Mouse (Mus musculus): ENCODE measurements around the gene Atxn1. TPM values are rescaled to one million over a fixed set of nuclear protein-coding genes. Genes with fewer than 3 reads are reported as not detected.

Atxn1 gene
- total and polyA plus RNA-seq, 3 experiments: 8.0 to 13.1 (median 9.7) TPM

DNA sequence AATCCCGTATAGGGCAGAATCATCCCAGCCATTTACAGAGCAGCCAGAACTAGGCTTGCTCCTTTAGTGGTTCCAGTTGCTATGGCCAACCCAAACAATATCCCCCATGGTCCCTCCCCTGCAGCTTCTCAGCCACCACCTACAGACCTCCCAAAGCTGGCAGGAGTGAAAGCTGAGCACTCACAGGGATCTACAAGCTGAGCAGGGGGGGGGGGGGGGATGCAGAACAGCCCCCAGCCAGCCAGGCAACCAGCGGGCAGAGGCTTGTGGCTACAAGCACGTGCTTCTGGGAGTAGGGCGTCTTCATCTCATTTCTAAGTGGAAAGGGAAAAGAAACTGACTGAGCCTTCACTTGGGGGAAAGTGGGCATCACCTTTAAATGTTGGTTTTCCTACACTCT is 59.9 kb downstream of the Atxn1 start:
- Histone ChIP-seq H3K9ac (ENCODE audit: insufficient read depth, low read depth) (peak overlapping the region; percentile 19; the same call in 1 of the 2 replicates), H3K36me3 (replicated peaks in 1 of 2; ENCODE audit: control insufficient read depth in 1 of 2, insufficient read depth in 1 of 2, low read length in 1 of 2) (peaks cover 3 to 31% of the 10 kb centered on the region in 2 experiments), H3K79me2 (replicated peaks; ENCODE audit: control insufficient read depth, extremely low read depth, insufficient read depth, poor library complexity, severe bottlenecking) (peaks cover 41% of the 10 kb centered on the region), H3K27me3 (replicated peaks) (no peaks in the 10 kb centered on the region), H3K4me1 (ENCODE audit: control insufficient read depth in 1 of 2, insufficient read depth in 2 of 2) (peaks cover 35 to 83% of the 10 kb centered on the region in 2 experiments), H3K9me3 (replicated peaks; ENCODE audit: low read length) (no peaks in the 10 kb centered on the region), H3K4me2 (ENCODE audit: insufficient read depth, low read depth, poor library complexity, severe bottlenecking) (peak overlapping the region; percentile 85), H3K4me3 (replicated peaks in 1 of 3; ENCODE audit: low read depth in 2 of 3, low read length in 2 of 3, poor library complexity in 1 of 3) (no peak overlapping the region), H3K27ac (ENCODE audit: insufficient read depth, low read depth) (peak overlapping the region; percentile 31)
- in situ Hi-C loops (cut with MboI; ENCODE audit: low pct_ligation_motif_present, low pct_unique_long_range_greater_than_20kb, low sequenced_read_pairs): no loop called here
- TF ChIP-seq MAX (IDR thresholded peaks at IDR 0.05; ENCODE audit: low read length): peak; percentile 76
- peak; percentile 89 for TF ChIP-seq BHLHE40 (IDR thresholded peaks at IDR 0.05; ENCODE audit: low read depth, low read length)
- peak; percentile 52; the same call in 1 of the 2 replicates for TF ChIP-seq MYC (IDR thresholded peaks at IDR 0.05; ENCODE audit: low read depth, low read length)
- no peak for TF ChIP-seq ELF1 (IDR thresholded peaks at IDR 0.05; ENCODE audit: low read depth, low read length)
- no peak for DNase-seq (ENCODE audit: extremely low read depth)
- dilution Hi-C loops (cut with MboI; ENCODE audit: extremely low pct_ligation_motif_present, extremely low pct_unique_long_range_greater_than_20kb, low sequenced_read_pairs): no loop called here

DNA sequence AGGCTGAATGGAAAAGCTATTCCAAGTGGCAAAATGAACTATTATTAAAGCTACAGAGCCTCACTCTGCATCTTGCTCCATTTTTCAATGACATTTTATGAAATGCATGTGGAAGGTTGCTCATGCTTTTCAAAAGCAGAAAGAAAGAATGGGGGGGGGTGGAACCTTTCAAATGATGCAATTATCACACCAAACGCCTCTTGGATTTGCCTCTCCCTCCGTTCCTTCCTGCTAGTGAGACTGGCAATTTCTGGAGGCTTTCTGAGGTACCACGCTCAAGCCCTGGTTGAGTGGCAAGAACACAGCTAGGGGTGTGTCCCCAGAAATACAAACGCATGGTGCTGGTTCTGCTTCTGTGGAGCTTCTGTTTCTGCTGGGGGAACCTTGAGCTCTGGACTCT is 60.4 kb downstream of the Atxn1 start:
- Histone ChIP-seq H3K4me1 (ENCODE audit: control insufficient read depth in 1 of 2, insufficient read depth in 2 of 2) (peaks cover 32 to 78% of the 10 kb centered on the region in 2 experiments), H3K79me2 (replicated peaks; ENCODE audit: control insufficient read depth, extremely low read depth, insufficient read depth, poor library complexity, severe bottlenecking) (peaks cover 40% of the 10 kb centered on the region), H3K4me3 (replicated peaks in 1 of 3; ENCODE audit: low read depth in 2 of 3, low read length in 2 of 3, poor library complexity in 1 of 3) (peak overlapping the region in 2 of 3 experiments; percentile 26 to 35), H3K9me3 (replicated peaks; ENCODE audit: low read length) (no peaks in the 10 kb centered on the region), H3K9ac (ENCODE audit: insufficient read depth, low read depth) (peak overlapping the region; percentile 19), H3K4me2 (ENCODE audit: insufficient read depth, low read depth, poor library complexity, severe bottlenecking) (peak overlapping the region; percentile 85), H3K27me3 (replicated peaks) (no peaks in the 10 kb centered on the region), H3K27ac (ENCODE audit: insufficient read depth, low read depth) (peak overlapping the region; percentile 31; the same call in 1 of the 2 replicates), H3K36me3 (replicated peaks in 1 of 2; ENCODE audit: control insufficient read depth in 1 of 2, insufficient read depth in 1 of 2, low read length in 1 of 2) (peaks cover 3 to 33% of the 10 kb centered on the region in 2 experiments)
- TF ChIP-seq GABPA (IDR thresholded peaks at IDR 0.05; ENCODE audit: insufficient replicate concordance, low read depth, low read length) (no peak), TBP (conservative IDR thresholded peaks at IDR 0.05; ENCODE audit: low read depth, low read length) (no peak), POLR2AphosphoS2 (IDR thresholded peaks at IDR 0.05; ENCODE audit: low read depth, low read length) (no peak), ELF1 (IDR thresholded peaks at IDR 0.05; ENCODE audit: low read depth, low read length) (no peak), RCOR1 (conservative IDR thresholded peaks at IDR 0.05; ENCODE audit: low read depth, low read length) (no peak), SMC3 (IDR thresholded peaks at IDR 0.05; ENCODE audit: low read depth, low read length) (no peak), ZMIZ1 (IDR thresholded peaks at IDR 0.05; ENCODE audit: low read depth, low read length) (no peak), POLR2A (IDR thresholded peaks at IDR 0.05; ENCODE audit: low read depth, low read length) (no peak; the same call in 1 of the 2 replicates), MAX (IDR thresholded peaks at IDR 0.05; ENCODE audit: low read length) (no peak), RAD21 (IDR thresholded peaks at IDR 0.05; ENCODE audit: low read depth, low read length) (no peak), BHLHE40 (IDR thresholded peaks at IDR 0.05; ENCODE audit: low read depth, low read length) (no peak), MXI1 (IDR thresholded peaks at IDR 0.05; ENCODE audit: low read depth, low read length) (no peak), TCF12 (IDR thresholded peaks at IDR 0.05; ENCODE audit: low read depth, low read length) (no peak), NRF1 (IDR thresholded peaks at IDR 0.05; ENCODE audit: low read depth, low read length) (no peak)
- dilution Hi-C loops (cut with MboI; ENCODE audit: extremely low pct_ligation_motif_present, extremely low pct_unique_long_range_greater_than_20kb, low sequenced_read_pairs) (no loop called here), in situ Hi-C loops (cut with MboI; ENCODE audit: low pct_ligation_motif_present, low pct_unique_long_range_greater_than_20kb, low sequenced_read_pairs) (no loop called here)
- DNase-seq (ENCODE audit: extremely low read depth): no peak
